Mouse (Mus musculus) lung, embryonic 16.5 days (tissue): ENCODE data around the gene Ncam2. TPM values are rescaled to one million over a fixed set of nuclear protein-coding genes. Genes with fewer than 3 reads are reported as not detected.
"Not testable (repeated sequence)": the region's sequence is repeated elsewhere in the genome, so short reads cannot be mapped to it uniquely, and the experiment has no call there.

ENCODE experiments used
- ATAC-seq: fragments of 200-750 bp; cut with Nextera tagmentation; 2 replicates; pipeline ENCODE4 v1.8.0; 2017; ENCODE audit warnings: low read depth, mild to moderate bottlenecking, moderate library complexity
- H3K27ac ChIP-seq: fragments of 300-500 bp; sonication (generic); 2 replicates; pipeline ENCODE4 v1.5.1; 2014; ENCODE audit warnings: mild to moderate bottlenecking, control low read depth, low read length
- H3K27me3 ChIP-seq: fragments of 300-500 bp; sonication (generic); 2 replicates; pipeline ENCODE4 v1.6.1; 2014; ENCODE audit warnings: low read depth, low read length, mixed read lengths; ENCODE audit not compliant: control insufficient read depth, insufficient read depth
- H3K36me3 ChIP-seq: fragments of 300-500 bp; sonication (generic); 2 replicates; pipeline ENCODE4 v1.6.1; 2014; ENCODE audit warnings: low read length; ENCODE audit not compliant: control insufficient read depth, insufficient read depth
- H3K4me1 ChIP-seq: fragments of 300-500 bp; sonication (generic); replicated peaks from 2 replicates; pipeline ENCODE4 v1.6.1; 2014; ENCODE audit warnings: low read length, mixed read lengths; ENCODE audit not compliant: control insufficient read depth, insufficient read depth
- H3K4me2 ChIP-seq: fragments of 300-500 bp; sonication (generic); 2 replicates; pipeline ENCODE4 v1.6.1; 2014; ENCODE audit warnings: low read depth, low read length, control low read depth
- H3K4me3 ChIP-seq: fragments of 300-500 bp; sonication (generic); 2 replicates; pipeline ENCODE4 v1.5.1; 2014; ENCODE audit warnings: mild to moderate bottlenecking, low read length, control low read depth
- H3K9ac ChIP-seq: fragments of 300-500 bp; sonication (generic); 2 replicates; pipeline ENCODE4 v1.6.1; 2014; ENCODE audit warnings: low read length, control low read depth
- H3K9me3 ChIP-seq: fragments of 300-500 bp; sonication (generic); 2 replicates; pipeline ENCODE4 v1.6.1; 2016; ENCODE audit warnings: low read length; ENCODE audit not compliant: control insufficient read depth
- WGBS: fragments of 180-500 bp; shearing (Covaris S2); extraction: QIAGEN DNeasy Blood & Tissue Kit; methylation state at CpG from one replicate; pipeline ENCODE4 v1.1.7; 2014; 5-methylcytosine and 5-hydroxymethylcytosine counted together
- polyA plus RNA-seq: library from polyadenylated mRNA; unstranded; fragments of >200 nt; fragmentation: Nextera tagmentation; extraction: Ambion mirVana; gene quantifications from 2 replicates; pipeline ENCODE4 v1.2.1, GENCODE M21; 2015

Gene Ncam2
- polyA plus RNA-seq, 1 experiment from 2014 or later = 0.34 TPM

DNA sequence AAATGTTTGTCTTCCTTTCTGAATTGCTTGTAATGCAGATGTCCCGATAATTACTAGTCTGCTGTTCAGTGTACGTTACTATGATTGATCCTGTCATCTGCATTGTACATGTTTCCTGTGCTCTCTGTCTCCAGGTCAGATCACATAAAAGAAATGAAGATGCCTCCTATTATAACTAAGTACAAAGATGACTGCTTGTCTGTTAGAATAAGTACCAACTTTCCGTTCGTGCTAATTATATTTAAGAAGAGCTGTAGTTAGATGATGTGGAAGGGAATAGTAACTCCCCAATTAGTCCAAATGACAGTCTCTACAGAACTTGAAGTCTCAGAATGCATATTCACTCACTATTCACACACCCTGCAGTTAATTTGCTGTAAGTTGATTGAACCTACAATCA, 179.9 kb downstream of the Ncam2 start:
- Histone ChIP-seq H3K4me2 (no peak overlapping the region), H3K36me3 (no peaks in the 10 kb centered on the region), H3K27me3 (no peaks in the 10 kb centered on the region), H3K4me1 (no peaks in the 10 kb centered on the region), H3K4me3 (no peak overlapping the region), H3K9ac (no peak overlapping the region), H3K27ac (no peak overlapping the region), H3K9me3 (no peaks in the 10 kb centered on the region)
- ATAC-seq = no peak
- whole genome bisulfite sequencing = 84% methylated on average over 4 of the region's 4 CpGs

DNA sequence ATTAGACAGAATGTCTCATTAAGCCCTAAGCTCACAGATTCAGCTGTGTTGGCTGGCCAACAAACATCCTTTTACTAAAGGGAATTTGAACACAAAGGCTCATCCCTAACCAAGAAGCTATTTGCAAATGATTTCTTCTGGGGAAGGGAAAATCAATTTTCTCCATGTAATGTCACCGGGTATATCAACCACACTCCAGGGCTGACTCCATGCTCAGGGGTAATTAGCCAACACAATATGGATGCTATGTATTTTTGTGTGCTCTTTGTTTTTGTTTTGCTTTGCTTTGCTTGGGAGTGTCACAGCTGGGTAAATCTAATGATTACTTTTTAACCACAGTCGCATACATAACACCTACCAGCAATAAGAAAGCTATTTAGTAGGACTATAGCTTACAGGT, 188.1 kb downstream of the Ncam2 start:
- WGBS = 91% methylated on average over 2 of the region's 2 CpGs
- Histone ChIP-seq H3K27ac (no peak overlapping the region), H3K4me3 (no peak overlapping the region), H3K4me2 (no peak overlapping the region), H3K9me3 (no peaks in the 10 kb centered on the region), H3K27me3 (no peaks in the 10 kb centered on the region), H3K4me1 (no peaks in the 10 kb centered on the region), H3K9ac (no peak overlapping the region), H3K36me3 (no peaks in the 10 kb centered on the region)
- no peak for ATAC-seq

DNA sequence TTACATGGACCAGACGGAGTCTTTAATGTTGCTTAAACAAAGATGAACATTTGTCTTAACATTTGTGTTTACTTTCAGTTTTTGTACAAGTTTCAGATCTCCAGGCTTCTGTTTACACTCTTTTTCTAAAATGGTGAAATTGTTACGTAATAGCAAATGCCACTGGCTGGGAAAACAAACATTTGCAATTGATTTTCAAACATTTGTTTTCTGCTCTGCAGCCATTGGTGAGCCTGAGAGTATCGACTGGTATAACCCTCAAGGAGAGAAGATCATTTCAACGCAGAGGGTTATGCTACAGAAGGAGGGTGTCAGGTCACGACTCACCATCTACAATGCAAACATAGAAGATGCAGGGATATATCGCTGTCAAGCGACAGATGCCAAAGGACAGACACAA, 234.1 kb downstream of the Ncam2 start:
- Histone ChIP-seq H3K4me1 (no peaks in the 10 kb centered on the region), H3K4me2 (peak overlapping the region; percentile 27; the same call in 1 of the 2 replicates), H3K36me3 (no peaks in the 10 kb centered on the region), H3K27ac (no peak overlapping the region), H3K4me3 (peak overlapping the region; percentile 5; the same call in 1 of the 2 replicates), H3K27me3 (no peaks in the 10 kb centered on the region), H3K9me3 (no peaks in the 10 kb centered on the region), H3K9ac (no peak overlapping the region)
- WGBS = 36% methylated on average over 7 of the region's 7 CpGs
- ATAC-seq = peak; percentile 51; the same call in 1 of the 2 replicates

DNA sequence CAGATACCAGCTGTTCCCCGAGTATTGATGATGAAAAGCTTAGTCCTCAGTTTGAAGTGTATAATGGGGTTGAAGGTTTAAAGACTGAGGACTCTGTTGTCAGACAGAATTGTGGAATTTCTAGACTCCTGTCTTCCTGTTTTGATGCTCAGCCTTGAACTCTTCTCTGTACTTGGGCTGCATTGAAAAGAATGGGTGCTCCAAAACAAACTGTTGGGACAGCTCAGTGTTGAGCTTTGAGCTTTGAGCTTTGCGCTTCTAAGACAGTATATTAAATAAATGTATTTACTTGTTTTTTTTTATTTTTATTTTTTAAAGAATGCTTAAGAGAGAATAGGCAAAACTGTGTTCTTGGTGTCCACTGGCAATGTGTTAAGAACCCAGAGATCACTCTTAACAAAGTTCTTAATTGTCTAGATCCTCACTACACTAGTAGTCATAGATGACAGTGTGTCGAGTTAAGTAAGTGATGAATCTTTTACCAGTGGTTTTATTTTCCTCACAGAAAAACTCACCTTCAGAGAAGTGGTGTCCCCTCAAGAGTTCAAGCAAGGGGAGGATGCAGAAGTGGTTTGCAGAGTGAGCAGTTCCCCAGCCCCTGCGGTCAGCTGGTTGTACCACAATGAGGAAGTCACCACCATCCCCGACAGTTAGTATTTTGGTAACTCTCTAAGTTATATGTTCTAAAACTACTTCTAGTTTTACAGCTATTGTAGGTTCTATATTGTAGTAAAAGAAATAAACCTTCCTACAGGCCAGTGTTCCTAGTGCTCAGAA, 236.8 kb downstream of the Ncam2 start:
- no peaks in the 10 kb centered on the region for H3K4me1 ChIP-seq
- whole genome bisulfite sequencing = 82% methylated on average over 5 of the region's 5 CpGs
- no peaks in the 10 kb centered on the region for H3K27me3 ChIP-seq

DNA sequence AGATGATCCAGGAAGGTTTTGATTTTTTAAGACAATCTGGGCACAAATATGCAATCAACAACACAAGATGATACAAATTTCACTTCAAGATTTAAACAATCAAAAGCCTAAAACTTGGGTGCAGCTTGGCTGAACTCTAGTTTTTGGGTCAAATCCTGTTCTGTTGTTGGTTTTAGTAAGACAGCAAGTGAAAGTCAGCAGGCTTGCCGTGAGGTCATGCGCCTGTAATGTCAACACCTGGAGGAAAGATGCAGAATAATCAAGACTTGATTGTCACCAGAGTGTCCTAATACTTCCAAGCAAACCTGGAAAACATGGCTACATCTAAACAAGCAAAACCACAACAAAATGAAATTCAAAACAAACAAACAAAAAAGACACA, 237.4 kb downstream of the Ncam2 start:
- H3K4me2 ChIP-seq = no peak overlapping the region
- H3K27me3 ChIP-seq = no peaks in the 10 kb centered on the region
- no peak overlapping the region for H3K4me3 ChIP-seq
- H3K27ac ChIP-seq = no peak overlapping the region
- H3K9ac ChIP-seq = no peak overlapping the region
- no peaks in the 10 kb centered on the region for H3K36me3 ChIP-seq
- no peak for ATAC-seq
- 80% methylated on average over 2 of the region's 2 CpGs for WGBS
- no peaks in the 10 kb centered on the region for H3K4me1 ChIP-seq
- no peaks in the 10 kb centered on the region for H3K9me3 ChIP-seq

More for the DNA sequence above, 236.8 kb downstream of the Ncam2 start:
- Histone ChIP-seq H3K4me2 (no peak overlapping the region), H3K36me3 (no peaks in the 10 kb centered on the region), H3K4me3 (no peak overlapping the region), H3K9ac (no peak overlapping the region), H3K27ac (no peak overlapping the region), H3K9me3 (no peaks in the 10 kb centered on the region)
- ATAC-seq = no peak

DNA sequence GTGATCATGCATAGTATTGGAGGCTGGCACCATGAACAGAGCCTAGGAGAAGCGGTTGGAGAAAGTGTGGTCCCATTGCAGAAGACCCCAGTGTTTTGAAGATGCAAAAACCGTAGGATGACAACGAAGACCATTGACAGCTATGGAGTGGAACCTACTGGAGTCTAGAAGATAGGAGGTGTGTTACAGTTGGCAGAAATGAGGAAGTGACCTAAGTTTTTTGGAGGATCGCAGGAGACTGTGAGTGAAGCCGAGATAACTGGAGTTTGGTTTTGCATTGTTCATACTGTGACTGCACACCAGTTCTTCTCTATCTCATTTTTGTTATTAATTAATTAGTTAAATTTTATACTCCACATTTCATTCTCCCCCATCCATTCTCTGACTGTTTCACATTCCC, 250.4 kb downstream of the Ncam2 start:
- H3K9me3 ChIP-seq = no peaks in the 10 kb centered on the region
- no peak overlapping the region for H3K9ac ChIP-seq
- H3K36me3 ChIP-seq = no peaks in the 10 kb centered on the region
- no peaks in the 10 kb centered on the region for H3K4me1 ChIP-seq
- H3K27ac ChIP-seq = no peak overlapping the region
- 94% methylated on average over 5 of the region's 5 CpGs for WGBS
- no peak overlapping the region for H3K4me3 ChIP-seq
- no peak overlapping the region for H3K4me2 ChIP-seq
- no peaks in the 10 kb centered on the region for H3K27me3 ChIP-seq
- ATAC-seq = no peak

DNA sequence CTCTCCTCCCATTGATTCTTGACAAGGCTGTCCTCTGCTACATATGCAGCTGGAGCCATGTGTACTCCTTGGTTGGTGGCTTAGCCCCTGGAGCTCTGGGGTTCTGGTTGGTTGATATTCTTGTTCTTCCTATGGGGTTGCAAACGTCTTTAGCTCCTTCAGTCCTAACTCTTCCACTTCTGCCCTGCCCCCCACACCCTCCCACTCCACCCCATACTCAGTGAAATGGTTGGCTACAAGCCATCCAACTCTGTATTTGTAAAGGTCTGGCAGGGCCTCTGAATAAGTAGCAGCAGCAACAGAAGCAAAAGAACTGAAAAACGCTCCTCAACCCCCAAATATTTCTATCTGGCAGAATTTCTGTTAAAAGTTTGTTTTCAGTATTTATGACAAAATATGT, 252.5 kb downstream of the Ncam2 start:
- Histone ChIP-seq H3K36me3 (no peaks in the 10 kb centered on the region), H3K4me2 (no peak overlapping the region), H3K4me1 (no peaks in the 10 kb centered on the region), H3K27me3 (no peaks in the 10 kb centered on the region), H3K27ac (no peak overlapping the region), H3K9me3 (no peaks in the 10 kb centered on the region), H3K4me3 (no peak overlapping the region), H3K9ac (no peak overlapping the region)
- WGBS = 50% methylated on average over 2 of the region's 2 CpGs
- no peak for ATAC-seq

DNA sequence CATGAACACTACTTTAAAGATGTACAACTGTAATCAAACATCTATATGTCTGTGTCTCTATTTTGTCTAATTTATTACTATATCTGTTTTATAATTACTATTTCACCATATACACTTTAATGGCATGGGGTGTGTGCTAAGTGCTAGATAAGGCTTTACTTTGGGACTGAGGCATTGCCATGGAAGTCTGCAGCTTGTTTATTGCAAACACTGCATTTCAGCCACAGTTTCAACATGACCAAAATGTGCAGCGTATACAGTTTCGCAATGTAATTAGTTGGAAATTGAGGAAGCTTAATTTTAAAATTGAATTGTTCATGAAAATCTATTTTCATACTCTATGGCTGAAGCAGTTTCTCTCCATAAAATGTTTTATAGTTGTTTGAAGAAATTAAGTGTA, 254.0 kb downstream of the Ncam2 start:
- H3K9me3 ChIP-seq = no peaks in the 10 kb centered on the region
- H3K27me3 ChIP-seq = no peaks in the 10 kb centered on the region
- peak; percentile 28; the same call in 1 of the 2 replicates for ATAC-seq
- WGBS = 87% methylated on average over 2 of the region's 2 CpGs
- no peak overlapping the region for H3K4me2 ChIP-seq
- no peaks in the 10 kb centered on the region for H3K4me1 ChIP-seq
- no peak overlapping the region for H3K9ac ChIP-seq
- no peak overlapping the region for H3K4me3 ChIP-seq
- H3K36me3 ChIP-seq = no peaks in the 10 kb centered on the region
- no peak overlapping the region for H3K27ac ChIP-seq

DNA sequence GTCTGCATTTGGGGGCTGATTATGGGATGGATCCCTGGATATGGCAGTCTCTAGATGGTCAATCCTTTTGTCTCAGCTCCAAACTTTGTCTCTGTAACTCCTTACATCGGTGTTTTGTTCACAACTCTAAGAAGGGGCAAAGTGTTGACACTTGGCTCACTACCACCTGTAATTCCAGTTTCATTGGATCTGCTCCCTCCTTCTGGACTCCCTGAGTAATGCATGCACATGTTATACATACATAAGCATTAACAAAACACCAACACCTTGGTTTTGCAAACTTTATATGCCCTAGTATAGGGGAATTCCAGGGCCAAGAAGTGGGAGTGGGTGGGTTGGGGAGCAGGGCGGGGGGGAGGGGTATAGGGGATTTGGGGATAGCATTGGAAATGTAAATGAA, 262.2 kb downstream of the Ncam2 start:
- H3K4me2 ChIP-seq, H3K9me3 ChIP-seq, ATAC-seq, H3K36me3 ChIP-seq, H3K4me3 ChIP-seq, H3K27ac ChIP-seq, H3K9ac ChIP-seq, H3K27me3 ChIP-seq, H3K4me1 ChIP-seq: not testable (repeated sequence)
- WGBS = 73% methylated on average over 2 of the region's 2 CpGs
